Mouse (Mus musculus): Measurements from ENCODE around the gene Cib4. TPM values are rescaled to one million over a fixed set of nuclear protein-coding genes. Genes with fewer than 3 reads are reported as not detected.

Gene Cib4
- polyA plus RNA-seq, 1 experiment from 2014 or later: not detected

GRCm38 (mm10) chr5:30587681-30588300 lies 42.2 kb upstream of the Cib4 start, which contains the start of gene Kcnk3:
Kcnk3 (plus strand) TSS chr5:30588170.
- H3K9ac ChIP-seq: peak within 1 kb of the TSS; percentile 83
- ATAC-seq (ENCODE audit: low read depth): peak; percentile 57
- 2% methylated on average over 37 of the region's 54 CpGs for WGBS
- H3K36me3 ChIP-seq: no peaks in the 10 kb centered on the region
- peak within 1 kb of the TSS; percentile 78 for H3K27ac ChIP-seq (replicated peaks)
- H3K4me2 ChIP-seq: peak within 1 kb of the TSS; percentile 93
- H3K27me3 ChIP-seq: peaks cover 63% of the 10 kb centered on the region
- no peaks in the 10 kb centered on the region for H3K9me3 ChIP-seq
- peaks cover 25% of the 10 kb centered on the region for H3K4me1 ChIP-seq (replicated peaks)
- peak within 1 kb of the TSS; percentile 65 for H3K4me3 ChIP-seq

- Histone ChIP-seq H3K4me2 (peak overlapping the region; percentile 93), H3K36me3 (no peaks in the 10 kb centered on the region), H3K27ac (replicated peaks) (no peak overlapping the region), H3K9ac (peak overlapping the region; percentile 83; the same call in 1 of the 2 replicates), H3K27me3 (peaks cover 63% of the 10 kb centered on the region), H3K9me3 (no peaks in the 10 kb centered on the region), H3K4me3 (peak overlapping the region; percentile 65; the same call in 1 of the 2 replicates), H3K4me1 (replicated peaks) (peaks cover 22% of the 10 kb centered on the region)
- ATAC-seq (ENCODE audit: low read depth): no peak
- WGBS: 35% methylated on average over 2 of the region's 2 CpGs
Observed at GRCm38 (mm10) chr5:30587101-30587500, 41.5 kb upstream of the Cib4 start.

DNA sequence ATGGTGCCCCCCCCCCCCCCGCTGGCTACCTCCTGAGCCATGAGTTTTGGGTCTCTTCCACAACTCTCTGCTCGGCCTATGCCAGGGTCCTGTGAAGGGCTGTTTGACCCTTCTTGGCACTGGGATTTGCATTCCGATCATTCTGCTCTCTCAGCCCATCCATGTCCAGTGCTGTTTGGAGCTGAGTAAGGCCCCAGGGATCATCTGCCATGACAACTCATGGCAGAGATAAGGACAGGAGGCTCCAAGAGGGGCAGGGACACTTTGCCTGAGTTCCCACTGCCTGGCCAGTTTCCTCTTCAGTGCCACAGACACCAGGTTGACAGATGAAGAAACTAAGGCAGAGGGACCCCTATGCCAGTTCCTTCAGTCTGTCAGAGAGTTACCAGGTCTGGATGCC lies 41.0 kb upstream of the Cib4 start:
- Histone ChIP-seq H3K4me2 (no peak overlapping the region), H3K27ac (replicated peaks) (no peak overlapping the region), H3K9me3 (no peaks in the 10 kb centered on the region), H3K27me3 (peaks cover 63% of the 10 kb centered on the region), H3K4me1 (replicated peaks) (peaks cover 21% of the 10 kb centered on the region), H3K9ac (no peak overlapping the region), H3K36me3 (no peaks in the 10 kb centered on the region), H3K4me3 (no peak overlapping the region)
- WGBS: 79% methylated on average over 3 of the region's 3 CpGs
- no peak for ATAC-seq (ENCODE audit: low read depth)

GRCm38 (mm10) chr5:30582017-30582416 lies 36.4 kb upstream of the Cib4 start:
- peaks cover 2% of the 10 kb centered on the region; the same call in 1 of the 2 replicates for H3K4me1 ChIP-seq (replicated peaks)
- WGBS: 82% methylated on average over 5 of the region's 5 CpGs
- no peak overlapping the region for H3K4me2 ChIP-seq
- H3K27me3 ChIP-seq: peaks cover 27% of the 10 kb centered on the region
- H3K36me3 ChIP-seq: no peaks in the 10 kb centered on the region
- no peaks in the 10 kb centered on the region for H3K9me3 ChIP-seq
- no peak for ATAC-seq (ENCODE audit: low read depth)
- no peak overlapping the region for H3K4me3 ChIP-seq
- no peak overlapping the region for H3K27ac ChIP-seq (replicated peaks)
- H3K9ac ChIP-seq: no peak overlapping the region

GRCm38 (mm10) chr5:30580725-30581124 lies 35.1 kb upstream of the Cib4 start:
- Histone ChIP-seq H3K9me3 (no peaks in the 10 kb centered on the region), H3K36me3 (no peaks in the 10 kb centered on the region), H3K4me2 (no peak overlapping the region), H3K4me3 (no peak overlapping the region), H3K4me1 (replicated peaks) (no peaks in the 10 kb centered on the region), H3K27ac (replicated peaks) (no peak overlapping the region), H3K9ac (no peak overlapping the region), H3K27me3 (peaks cover 14% of the 10 kb centered on the region)
- no peak for ATAC-seq (ENCODE audit: low read depth)
- 32% methylated on average over 6 of the region's 6 CpGs for WGBS

DNA sequence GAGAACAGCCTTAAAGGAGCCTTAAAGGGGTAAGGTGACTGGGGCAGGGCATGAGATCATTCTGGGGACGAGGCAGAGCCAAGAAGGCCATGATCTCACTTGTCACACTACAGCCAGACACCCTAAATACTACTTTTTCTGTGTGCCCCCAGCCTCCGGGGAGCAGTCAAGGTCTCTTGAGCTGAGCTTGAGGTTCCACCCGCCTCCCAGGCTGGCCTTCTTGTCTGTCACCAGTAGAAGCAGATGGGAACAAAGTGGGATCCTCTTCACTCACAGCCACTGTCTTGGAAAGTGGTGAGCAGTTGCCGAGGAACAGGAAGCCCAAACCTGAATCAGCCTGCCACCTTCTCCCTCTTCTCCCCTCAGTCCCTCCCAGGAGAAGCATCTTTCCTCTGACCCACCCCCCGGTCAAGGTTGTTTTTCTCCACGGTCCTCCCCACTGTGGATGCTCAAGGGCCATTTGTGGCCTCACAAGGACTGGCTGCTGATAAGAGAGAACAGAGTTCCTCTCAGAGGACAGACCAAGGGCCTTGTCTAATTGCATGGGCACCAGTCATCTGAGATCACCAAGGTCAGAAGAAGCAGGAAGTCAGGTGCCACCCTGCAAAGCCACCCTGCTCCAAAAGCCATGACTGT lies 32.9 kb upstream of the Cib4 start:
- Histone ChIP-seq H3K4me2 (no peak overlapping the region), H3K27ac (replicated peaks) (no peak overlapping the region), H3K4me1 (replicated peaks) (no peaks in the 10 kb centered on the region), H3K9ac (no peak overlapping the region), H3K36me3 (no peaks in the 10 kb centered on the region), H3K27me3 (peaks cover 2% of the 10 kb centered on the region; the same call in 1 of the 2 replicates), H3K9me3 (no peaks in the 10 kb centered on the region), H3K4me3 (no peak overlapping the region)
- 80% methylated on average over 6 of the region's 6 CpGs for WGBS
- no peak for ATAC-seq (ENCODE audit: low read depth)

- Histone ChIP-seq H3K4me3 (no peak overlapping the region), H3K36me3 (no peaks in the 10 kb centered on the region), H3K9ac (no peak overlapping the region), H3K9me3 (no peaks in the 10 kb centered on the region), H3K27ac (replicated peaks) (no peak overlapping the region), H3K27me3 (no peaks in the 10 kb centered on the region), H3K4me1 (replicated peaks) (no peaks in the 10 kb centered on the region), H3K4me2 (no peak overlapping the region)
- no peak for ATAC-seq (ENCODE audit: low read depth)
- WGBS: 82% methylated on average over 12 of the region's 12 CpGs
Observed at GRCm38 (mm10) chr5:30577654-30578310, 32.1 kb upstream of the Cib4 start.

GRCm38 (mm10) chr5:30577251-30577650 lies 31.6 kb upstream of the Cib4 start:
- Histone ChIP-seq H3K36me3 (no peaks in the 10 kb centered on the region), H3K27me3 (no peaks in the 10 kb centered on the region), H3K4me1 (replicated peaks) (no peaks in the 10 kb centered on the region), H3K9ac (no peak overlapping the region), H3K4me3 (no peak overlapping the region), H3K9me3 (no peaks in the 10 kb centered on the region), H3K4me2 (no peak overlapping the region), H3K27ac (replicated peaks) (no peak overlapping the region)
- ATAC-seq (ENCODE audit: low read depth): no peak
- 60% methylated on average over 9 of the region's 9 CpGs for WGBS

GRCm38 (mm10) chr5:30576233-30576632 lies 30.6 kb upstream of the Cib4 start:
- no peak overlapping the region for H3K9ac ChIP-seq
- no peaks in the 10 kb centered on the region for H3K9me3 ChIP-seq
- no peaks in the 10 kb centered on the region for H3K27me3 ChIP-seq
- no peak overlapping the region for H3K4me3 ChIP-seq
- H3K4me1 ChIP-seq (replicated peaks): no peaks in the 10 kb centered on the region
- H3K36me3 ChIP-seq: no peaks in the 10 kb centered on the region
- WGBS: 83% methylated on average over 7 of the region's 7 CpGs
- ATAC-seq (ENCODE audit: low read depth): no peak
- H3K27ac ChIP-seq (replicated peaks): no peak overlapping the region
- H3K4me2 ChIP-seq: no peak overlapping the region

- Histone ChIP-seq H3K9ac (no peak overlapping the region), H3K9me3 (no peaks in the 10 kb centered on the region), H3K27me3 (no peaks in the 10 kb centered on the region), H3K4me2 (no peak overlapping the region), H3K27ac (replicated peaks) (no peak overlapping the region), H3K4me1 (replicated peaks) (no peaks in the 10 kb centered on the region), H3K4me3 (no peak overlapping the region), H3K36me3 (no peaks in the 10 kb centered on the region)
- WGBS: 91% methylated on average over 8 of the region's 8 CpGs
- no peak for ATAC-seq (ENCODE audit: low read depth)
Observed at GRCm38 (mm10) chr5:30574367-30574766, 28.7 kb upstream of the Cib4 start.

- no peak overlapping the region for H3K4me3 ChIP-seq
- no peaks in the 10 kb centered on the region for H3K27me3 ChIP-seq
- H3K4me2 ChIP-seq: no peak overlapping the region
- ATAC-seq (ENCODE audit: low read depth): no peak
- no peak overlapping the region for H3K27ac ChIP-seq (replicated peaks)
- WGBS: 82% methylated on average over 5 of the region's 5 CpGs
- no peaks in the 10 kb centered on the region for H3K9me3 ChIP-seq
- H3K4me1 ChIP-seq (replicated peaks): no peaks in the 10 kb centered on the region
- H3K9ac ChIP-seq: no peak overlapping the region
- no peaks in the 10 kb centered on the region for H3K36me3 ChIP-seq
Observed at GRCm38 (mm10) chr5:30571820-30572219, 26.2 kb upstream of the Cib4 start.

DNA sequence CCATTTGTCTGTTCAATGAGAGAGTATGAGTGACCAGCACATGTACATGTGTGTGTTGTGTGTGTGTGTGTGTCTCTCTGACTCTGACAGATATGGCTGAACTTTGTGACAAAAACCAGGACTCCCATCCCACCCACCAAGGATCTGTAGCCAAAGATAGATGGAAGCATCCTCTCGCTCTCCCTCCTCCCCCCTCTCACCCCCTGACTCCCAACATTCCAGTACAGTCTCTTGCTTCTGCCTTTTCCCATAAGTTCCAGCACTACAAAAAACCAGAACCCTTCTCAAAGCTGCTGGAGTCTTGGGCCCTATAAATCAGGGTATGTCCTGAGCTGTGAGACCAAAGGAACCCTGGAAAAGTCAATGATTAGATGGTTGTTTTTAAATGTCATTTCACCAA lies 22.8 kb upstream of the Cib4 start:
- Histone ChIP-seq H3K36me3 (no peaks in the 10 kb centered on the region), H3K9me3 (no peaks in the 10 kb centered on the region), H3K9ac (no peak overlapping the region), H3K4me1 (replicated peaks) (no peaks in the 10 kb centered on the region), H3K27ac (replicated peaks) (no peak overlapping the region), H3K4me3 (no peak overlapping the region), H3K27me3 (no peaks in the 10 kb centered on the region), H3K4me2 (no peak overlapping the region)
- no peak for ATAC-seq (ENCODE audit: low read depth)
- WGBS: 100% methylated on average over 1 of the region's 1 CpGs
